Mouse (Mus musculus): ENCODE data around the gene Tepp. TPM values are rescaled to one million over a fixed set of nuclear protein-coding genes. Genes with fewer than 3 reads are reported as not detected.

Gene Tepp
- polyA plus RNA-seq, 1 experiment from 2014 or later: 0.80 TPM

DNA sequence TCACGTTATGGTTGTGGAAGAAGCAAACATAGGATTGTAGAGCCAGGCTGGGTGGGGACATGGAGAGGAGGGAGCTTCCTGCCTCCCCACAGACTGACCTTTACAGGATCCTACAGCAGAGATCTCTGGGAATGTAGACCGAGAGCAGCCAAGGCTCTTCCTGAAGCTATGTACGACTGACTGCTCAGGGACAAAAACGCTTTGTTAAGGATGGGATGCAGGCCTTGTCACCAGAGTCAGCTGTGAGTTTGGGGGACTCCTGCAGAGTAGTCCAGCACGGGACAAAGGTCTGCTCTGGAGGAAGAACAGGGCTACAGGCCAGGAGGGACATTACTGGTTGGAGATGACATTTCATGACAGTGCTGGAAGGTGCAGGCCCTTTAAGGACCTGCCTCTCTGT is 14.3 kb downstream of the Tepp start:
- Histone ChIP-seq H3K4me3 (ENCODE audit: low read depth, low read length) (no peak overlapping the region), H3K36me3 (ENCODE audit: control insufficient read depth, insufficient read depth, low read length) (peaks cover 64% of the 10 kb centered on the region), H3K9me3 (replicated peaks; ENCODE audit: control insufficient read depth, low read length) (no peaks in the 10 kb centered on the region), H3K27ac (ENCODE audit: low read depth, low read length) (no peak overlapping the region), H3K4me2 (ENCODE audit: low read length) (no peak overlapping the region), H3K27me3 (replicated peaks; ENCODE audit: control insufficient read depth, insufficient read depth, low read length) (no peaks in the 10 kb centered on the region), H3K9ac (ENCODE audit: low read length) (no peak overlapping the region), H3K4me1 (ENCODE audit: control insufficient read depth, insufficient read depth, low read length) (0 out of 2 replicates have a peak, but pooled peaks cover 5% of the 10 kb centered on the region)
- ATAC-seq (no peak), DNase-seq (ENCODE audit: low spot score) (no peak)
- WGBS: 37% methylated on average over 5 of the region's 5 CpGs

DNA sequence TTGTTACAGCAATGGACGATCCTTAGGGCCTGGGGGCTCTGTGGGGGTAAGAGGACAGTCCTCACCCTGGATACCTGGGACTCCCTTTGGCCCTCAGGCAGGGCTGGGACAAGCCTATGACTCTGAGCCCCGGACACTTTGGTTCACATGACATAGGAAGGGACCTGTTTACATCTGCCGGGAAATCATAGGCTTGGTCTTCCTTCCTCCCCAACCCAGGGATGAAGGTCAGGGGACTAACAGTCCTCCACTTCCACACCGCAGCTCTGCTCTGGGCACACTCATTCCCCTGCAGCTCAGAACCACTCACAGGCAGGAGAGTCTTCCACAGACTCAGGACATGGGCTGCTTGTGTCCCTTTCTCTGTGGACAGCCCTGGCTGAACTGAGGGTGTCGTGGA is 16.5 kb downstream of the Tepp start:
- H3K36me3 ChIP-seq (ENCODE audit: control insufficient read depth, insufficient read depth, low read length): peaks cover 64% of the 10 kb centered on the region
- WGBS: 94% methylated on average over 5 of the region's 5 CpGs
- H3K9ac ChIP-seq (ENCODE audit: low read length): no peak overlapping the region
- H3K27ac ChIP-seq (ENCODE audit: low read depth, low read length): no peak overlapping the region
- no peak overlapping the region for H3K4me3 ChIP-seq (ENCODE audit: low read depth, low read length)
- ATAC-seq (no peak), DNase-seq (ENCODE audit: low spot score) (no peak)
- H3K4me2 ChIP-seq (ENCODE audit: low read length): no peak overlapping the region
- peaks cover 10% of the 10 kb centered on the region for H3K4me1 ChIP-seq (ENCODE audit: control insufficient read depth, insufficient read depth, low read length)
- H3K9me3 ChIP-seq (replicated peaks; ENCODE audit: control insufficient read depth, low read length): no peaks in the 10 kb centered on the region
- no peaks in the 10 kb centered on the region for H3K27me3 ChIP-seq (replicated peaks; ENCODE audit: control insufficient read depth, insufficient read depth, low read length)

- ATAC-seq (no peak), DNase-seq (ENCODE audit: low spot score) (no peak)
- Histone ChIP-seq H3K4me3 (ENCODE audit: low read depth, low read length) (no peak overlapping the region), H3K9ac (ENCODE audit: low read length) (no peak overlapping the region), H3K9me3 (replicated peaks; ENCODE audit: control insufficient read depth, low read length) (no peaks in the 10 kb centered on the region), H3K36me3 (ENCODE audit: control insufficient read depth, insufficient read depth, low read length) (peaks cover 62% of the 10 kb centered on the region), H3K4me1 (ENCODE audit: control insufficient read depth, insufficient read depth, low read length) (peaks cover 10% of the 10 kb centered on the region), H3K27ac (ENCODE audit: low read depth, low read length) (no peak overlapping the region), H3K27me3 (replicated peaks; ENCODE audit: control insufficient read depth, insufficient read depth, low read length) (no peaks in the 10 kb centered on the region), H3K4me2 (ENCODE audit: low read length) (no peak overlapping the region)
- 91% methylated on average over 46 of the region's 46 CpGs for WGBS
These were observed 17.6 kb downstream of the Tepp start for GRCm38 (mm10) chr8:95327866-95328465.

- 74% methylated on average over 1 of the region's 1 CpGs for WGBS
- Histone ChIP-seq H3K9ac (ENCODE audit: low read length) (peak overlapping the region; percentile 93), H3K36me3 (ENCODE audit: control insufficient read depth, insufficient read depth, low read length) (peaks cover 43% of the 10 kb centered on the region)
These were observed 20.0 kb downstream of the Tepp start for GRCm38 (mm10) chr8:95330367-95330766.

DNA sequence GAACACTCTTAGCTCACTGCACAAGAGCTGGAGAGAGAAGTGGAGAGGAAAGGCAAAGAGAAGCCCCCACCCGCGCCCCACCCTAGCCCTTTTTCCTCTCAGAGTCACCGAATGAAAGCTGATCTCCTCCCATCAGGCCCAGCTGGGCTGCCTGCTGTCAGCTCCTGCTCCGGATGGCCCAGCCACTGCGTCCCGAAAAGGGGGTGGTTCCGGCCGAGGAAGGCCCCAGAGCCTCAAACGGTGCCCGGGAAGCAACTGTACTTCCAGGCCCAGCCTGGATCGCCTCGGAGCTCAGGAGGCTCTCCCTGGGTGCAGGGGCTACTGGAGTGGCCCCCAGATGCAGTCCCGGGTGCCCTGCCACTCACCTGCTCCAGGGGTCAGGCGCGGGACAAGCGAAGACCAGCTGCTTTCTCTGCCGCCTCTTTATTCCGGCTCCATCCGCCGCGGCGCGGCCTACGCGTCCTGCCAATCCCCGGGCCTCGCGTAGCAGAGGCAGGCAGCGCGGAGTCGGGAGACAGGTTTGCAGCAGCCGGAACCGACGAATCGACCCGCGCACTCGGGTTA is 20.9 kb downstream of the Tepp start:
- H3K4me1 ChIP-seq (ENCODE audit: control insufficient read depth, insufficient read depth, low read length): peaks cover 10% of the 10 kb centered on the region
- peak overlapping the region; percentile 69 for H3K4me2 ChIP-seq (ENCODE audit: low read length)
- peak; percentile 60 for ATAC-seq
- under 1% methylated on average over 38 of the region's 38 CpGs for WGBS
- peak; percentile 62 for DNase-seq (ENCODE audit: low spot score)
- peak overlapping the region; percentile 94 for H3K27ac ChIP-seq (ENCODE audit: low read depth, low read length)
- H3K9me3 ChIP-seq (replicated peaks; ENCODE audit: control insufficient read depth, low read length): no peaks in the 10 kb centered on the region
- H3K9ac ChIP-seq (ENCODE audit: low read length): peak overlapping the region; percentile 93
- peak overlapping the region; percentile 68 for H3K4me3 ChIP-seq (ENCODE audit: low read depth, low read length)
- H3K27me3 ChIP-seq (replicated peaks; ENCODE audit: control insufficient read depth, insufficient read depth, low read length): no peaks in the 10 kb centered on the region
- H3K36me3 ChIP-seq (ENCODE audit: control insufficient read depth, insufficient read depth, low read length): peaks cover 34% of the 10 kb centered on the region

More at GRCm38 (mm10) chr8:95330367-95330766, 20.0 kb downstream of the Tepp start:
- Histone ChIP-seq H3K4me1 (ENCODE audit: control insufficient read depth, insufficient read depth, low read length) (peaks cover 10% of the 10 kb centered on the region), H3K4me2 (ENCODE audit: low read length) (peak overlapping the region; percentile 69), H3K27ac (ENCODE audit: low read depth, low read length) (no peak overlapping the region), H3K9me3 (replicated peaks; ENCODE audit: control insufficient read depth, low read length) (no peaks in the 10 kb centered on the region), H3K4me3 (ENCODE audit: low read depth, low read length) (peak overlapping the region; percentile 68), H3K27me3 (replicated peaks; ENCODE audit: control insufficient read depth, insufficient read depth, low read length) (no peaks in the 10 kb centered on the region)
- no peak for DNase-seq (ENCODE audit: low spot score)
- no peak for ATAC-seq

GRCm38 (mm10) chr8:95331720-95332436 is 21.5 kb downstream of the Tepp start, which contains the start of the genes Zfp319 and Usb1:
Gene Zfp319 (minus strand): TSS chr8:95331950.
Gene Usb1 (plus strand): TSS chr8:95332284.
- under 1% methylated on average over 61 of the region's 80 CpGs for WGBS
- Histone ChIP-seq H3K27me3 (replicated peaks; ENCODE audit: control insufficient read depth, insufficient read depth, low read length) (no peaks in the 10 kb centered on the region), H3K9me3 (replicated peaks; ENCODE audit: control insufficient read depth, low read length) (no peaks in the 10 kb centered on the region)

GRCm38 (mm10) chr8:95332437-95333199 is 22.3 kb downstream of the Tepp start:
- Histone ChIP-seq H3K27ac (ENCODE audit: low read depth, low read length) (peak overlapping the region; percentile 94), H3K4me2 (ENCODE audit: low read length) (peak overlapping the region; percentile 69), H3K27me3 (replicated peaks; ENCODE audit: control insufficient read depth, insufficient read depth, low read length) (no peaks in the 10 kb centered on the region), H3K9me3 (replicated peaks; ENCODE audit: control insufficient read depth, low read length) (no peaks in the 10 kb centered on the region), H3K36me3 (ENCODE audit: control insufficient read depth, insufficient read depth, low read length) (peaks cover 23% of the 10 kb centered on the region), H3K4me3 (ENCODE audit: low read depth, low read length) (peak overlapping the region; percentile 68), H3K4me1 (ENCODE audit: control insufficient read depth, insufficient read depth, low read length) (peaks cover 10% of the 10 kb centered on the region), H3K9ac (ENCODE audit: low read length) (peak overlapping the region; percentile 93)
- 26% methylated on average over 21 of the region's 21 CpGs for WGBS
- DNase-seq (ENCODE audit: low spot score) (no peak), ATAC-seq (peak; percentile 16; the same call in 1 of the 2 replicates)

More at GRCm38 (mm10) chr8:95331720-95332436, 21.5 kb downstream of the Tepp start, which contains the start of the genes Zfp319 and Usb1:
- peaks cover 28% of the 10 kb centered on the region for H3K36me3 ChIP-seq (ENCODE audit: control insufficient read depth, insufficient read depth, low read length)
- peak within 1 kb of the TSS; percentile 68 for H3K4me3 ChIP-seq (ENCODE audit: low read depth, low read length)
- peaks cover 10% of the 10 kb centered on the region for H3K4me1 ChIP-seq (ENCODE audit: control insufficient read depth, insufficient read depth, low read length)
- H3K9ac ChIP-seq (ENCODE audit: low read length): peak within 1 kb of the TSS; percentile 93
- H3K27ac ChIP-seq (ENCODE audit: low read depth, low read length): peak within 1 kb of the TSS; percentile 94
- DNase-seq (ENCODE audit: low spot score) (peak; percentile 93), ATAC-seq (peak; percentile 94)
- peak within 1 kb of the TSS; percentile 69 for H3K4me2 ChIP-seq (ENCODE audit: low read length)

GRCm38 (mm10) chr8:95335706-95336105 is 25.3 kb downstream of the Tepp start:
- H3K36me3 ChIP-seq (ENCODE audit: control insufficient read depth, insufficient read depth, low read length): peaks cover 23% of the 10 kb centered on the region
- no peak overlapping the region for H3K4me3 ChIP-seq (ENCODE audit: low read depth, low read length)
- WGBS: 94% methylated on average over 1 of the region's 1 CpGs
- H3K4me1 ChIP-seq (ENCODE audit: control insufficient read depth, insufficient read depth, low read length): peaks cover under 1% of the 10 kb centered on the region
- DNase-seq (ENCODE audit: low spot score) (no peak), ATAC-seq (no peak)
- H3K4me2 ChIP-seq (ENCODE audit: low read length): no peak overlapping the region
- H3K9ac ChIP-seq (ENCODE audit: low read length): no peak overlapping the region
- no peaks in the 10 kb centered on the region for H3K9me3 ChIP-seq (replicated peaks; ENCODE audit: control insufficient read depth, low read length)
- H3K27ac ChIP-seq (ENCODE audit: low read depth, low read length): no peak overlapping the region
- H3K27me3 ChIP-seq (replicated peaks; ENCODE audit: control insufficient read depth, insufficient read depth, low read length): no peaks in the 10 kb centered on the region

Measured in forebrain, embryonic 14.5 days (tissue).